ENCODE assay signal across 25 mouse cellular contexts in genomic region chr14:14643533-14643932, GRCm38 (mm10). TPM values are rescaled to one million over a fixed set of nuclear protein-coding genes. Genes with fewer than 3 reads are reported as not detected.
DNase-seq lines count a peak whose midpoint lies in the region; ATAC-seq and TF ChIP-seq lines count a peak whose summit lies in the region.
"Had no signal": no experiment of that assay in that cellular context is flagged by ENCODE, and none has a peak within 500 bp of the region (broad histone marks: within the 10 kb centered on the region; RNA-seq: fewer than 3 reads in every experiment).

No protein-coding gene starts in this region.

- H3K27ac ChIP-seq in intestine, embryonic 16.5 days (ENCODE audit: low read length): no peak overlapping the region
- no peak overlapping the region for H3K27ac ChIP-seq in intestine, embryonic 15.5 days
- H3K27ac ChIP-seq in intestine, postnatal 0 days (ENCODE audit: low read depth, low read length): no peak overlapping the region
- no peak overlapping the region for H3K27ac ChIP-seq in kidney, embryonic 14.5 days (ENCODE audit: low read depth, low read length)
- H3K27ac ChIP-seq: gastrocnemius, adult 2 months; heart, embryonic 15.5 days; hindbrain, embryonic 10.5 days; hindbrain, embryonic 13.5 days had no signal

- no peaks in the 10 kb centered on the region for H3K27me3 ChIP-seq in intestine, embryonic 16.5 days (replicated peaks; ENCODE audit: control insufficient read depth, insufficient read depth, low read length)
- no peaks in the 10 kb centered on the region for H3K27me3 ChIP-seq in intestine, embryonic 15.5 days (replicated peaks)
- H3K27me3 ChIP-seq in intestine, postnatal 0 days (replicated peaks; ENCODE audit: control insufficient read depth, insufficient read depth, low read length): no peaks in the 10 kb centered on the region
- H3K27me3 ChIP-seq in kidney, embryonic 14.5 days (ENCODE audit: control insufficient read depth, insufficient read depth, low read length): no peaks in the 10 kb centered on the region
- H3K27me3 ChIP-seq: heart, embryonic 12.5 days; heart, embryonic 15.5 days; hindbrain, embryonic 13.5 days had no signal

- TF ChIP-seq CTCF in intestine, postnatal 0 days (IDR thresholded peaks at IDR 0.05; ENCODE audit: low read depth): no peak

- 80% methylated on average over 3 of the region's 3 CpGs for WGBS in intestine, embryonic 16.5 days
- 85% methylated on average over 3 of the region's 3 CpGs for WGBS in intestine, embryonic 15.5 days
- WGBS in intestine, postnatal 0 days: 66% methylated on average over 3 of the region's 3 CpGs
- 84% methylated on average over 3 of the region's 3 CpGs for WGBS in kidney, embryonic 14.5 days

- no peaks in the 10 kb centered on the region for H3K9me3 ChIP-seq in intestine, embryonic 16.5 days (ENCODE audit: control insufficient read depth, low read length)
- H3K9me3 ChIP-seq in intestine, embryonic 15.5 days: no peaks in the 10 kb centered on the region
- no peaks in the 10 kb centered on the region for H3K9me3 ChIP-seq in intestine, postnatal 0 days (ENCODE audit: control insufficient read depth)
- no peaks in the 10 kb centered on the region for H3K9me3 ChIP-seq in kidney, embryonic 14.5 days (ENCODE audit: control insufficient read depth, low read length)
- H3K9me3 ChIP-seq: heart, embryonic 15.5 days; hindbrain, embryonic 10.5 days; hindbrain, embryonic 13.5 days had no signal

- intact Hi-C loops in left cerebral cortex, postnatal 14 days (cut with DNase I): no loop called here

- H3K36me3 ChIP-seq in intestine, embryonic 16.5 days (ENCODE audit: control insufficient read depth, insufficient read depth, low read length): no peaks in the 10 kb centered on the region
- H3K36me3 ChIP-seq in intestine, embryonic 15.5 days: no peaks in the 10 kb centered on the region
- no peaks in the 10 kb centered on the region for H3K36me3 ChIP-seq in intestine, postnatal 0 days (ENCODE audit: control insufficient read depth, insufficient read depth)
- no peaks in the 10 kb centered on the region for H3K36me3 ChIP-seq in kidney, embryonic 14.5 days (ENCODE audit: control insufficient read depth, insufficient read depth, low read length)
- H3K36me3 ChIP-seq: heart, embryonic 12.5 days; heart, embryonic 15.5 days; hindbrain, embryonic 10.5 days; hindbrain, embryonic 13.5 days had no signal

- peak; percentile 45; the same call in 1 of the 2 replicates for ATAC-seq in intestine, embryonic 16.5 days
- no peak for ATAC-seq in intestine, embryonic 15.5 days
- ATAC-seq in intestine, postnatal 0 days: peak; percentile 70
- ATAC-seq in kidney, embryonic 14.5 days (ENCODE audit: low FRiP score, low TSS enrichment): no peak
- ATAC-seq: forebrain, embryonic 14.5 days; forebrain, postnatal 0 days; hindbrain, embryonic 16.5 days had no signal

- no peak overlapping the region for H3K4me2 ChIP-seq in intestine, embryonic 16.5 days (ENCODE audit: low read depth, low read length)
- no peak overlapping the region for H3K4me2 ChIP-seq in intestine, embryonic 15.5 days (replicated peaks)
- no peak overlapping the region for H3K4me2 ChIP-seq in intestine, postnatal 0 days (replicated peaks; ENCODE audit: low read depth)
- no peak overlapping the region for H3K4me2 ChIP-seq in kidney, embryonic 14.5 days (replicated peaks; ENCODE audit: low read depth, low read length)
- H3K4me2 ChIP-seq: heart, embryonic 12.5 days; heart, embryonic 15.5 days; hindbrain, embryonic 13.5 days had no signal

- no peak overlapping the region for H3K4me3 ChIP-seq in intestine, embryonic 16.5 days (ENCODE audit: low read length)
- no peak overlapping the region for H3K4me3 ChIP-seq in intestine, embryonic 15.5 days (replicated peaks)
- no peak overlapping the region for H3K4me3 ChIP-seq in intestine, postnatal 0 days (ENCODE audit: low read depth, low read length)
- H3K4me3 ChIP-seq in kidney, embryonic 14.5 days (ENCODE audit: low read length): no peak overlapping the region
- H3K4me3 ChIP-seq: gastrocnemius, adult 2 months; heart, embryonic 12.5 days; heart, embryonic 15.5 days; hindbrain, embryonic 10.5 days; hindbrain, embryonic 13.5 days had no signal

- peak; percentile 45 for DNase-seq in NIH3T3 (ENCODE audit: low read depth)
- no peak for DNase-seq in left cerebral cortex, adult 8-10 months (ENCODE audit: low spot score in 2 of 2)
- DNase-seq in kidney, adult 9 months: no peak
- no peak for DNase-seq in left cerebral cortex, postnatal 14 days (ENCODE audit: low spot score in 2 of 2)
- DNase-seq: adrenal gland, postnatal 10 days; adrenal gland, postnatal 36 days; cerebellum, adult 18-20 months; cerebellum, adult 9-10 months; cerebellum, postnatal 14 days; forebrain, postnatal 0 days; gastrocnemius, adult 2 months; gastrocnemius, postnatal 25 days; heart, adult 18-20 months; heart, postnatal 10 days; heart, postnatal 36 days had no signal

- 0 out of 2 replicates have a peak, but pooled peaks cover 3% of the 10 kb centered on the region for H3K4me1 ChIP-seq in intestine, embryonic 16.5 days (ENCODE audit: control insufficient read depth, insufficient read depth, low read length)
- H3K4me1 ChIP-seq in intestine, embryonic 15.5 days (replicated peaks): no peaks in the 10 kb centered on the region
- no peaks in the 10 kb centered on the region for H3K4me1 ChIP-seq in intestine, postnatal 0 days (replicated peaks; ENCODE audit: control insufficient read depth, insufficient read depth, low read length)
- peaks cover 3% of the 10 kb centered on the region; the same call in 1 of the 2 replicates for H3K4me1 ChIP-seq in kidney, embryonic 14.5 days (ENCODE audit: control insufficient read depth, insufficient read depth, low read length)
- H3K4me1 ChIP-seq: heart, embryonic 12.5 days; heart, embryonic 15.5 days; hindbrain, embryonic 13.5 days had no signal

- H3K9ac ChIP-seq in intestine, embryonic 16.5 days (ENCODE audit: low read depth, low read length): no peak overlapping the region
- no peak overlapping the region for H3K9ac ChIP-seq in intestine, embryonic 15.5 days
- H3K9ac ChIP-seq in intestine, postnatal 0 days (ENCODE audit: low read depth, low read length): no peak overlapping the region
- H3K9ac ChIP-seq in kidney, embryonic 14.5 days (ENCODE audit: low read depth, low read length): no peak overlapping the region
- H3K9ac ChIP-seq: forebrain, postnatal 0 days; heart, embryonic 12.5 days; heart, embryonic 15.5 days; hindbrain, embryonic 13.5 days had no signal

RNA-seq across cellular contexts. Expression of gene Slc4a7, which starts 58.5 kb away (rescaled TPM):
- 17.1 and 18.6 TPM in 2 replicates for polyA plus RNA-seq in intestine, embryonic 16.5 days (2015; fragmentation: Nextera tagmentation; extraction: Ambion mirVana)
- 19.7 and 20.1 TPM in 2 replicates for polyA plus RNA-seq in intestine, embryonic 15.5 days (2015; fragmentation: Nextera tagmentation; extraction: Ambion mirVana)
- 8.5 and 8.8 TPM in 2 replicates for polyA plus RNA-seq in intestine, postnatal 0 days (2015; fragmentation: Nextera tagmentation; extraction: Ambion mirVana)
- 10 to 100 TPM; 17.7 to 19.7 (median 19.4) TPM for total RNA-seq in left cerebral cortex, adult 8-10 months (2022)
- 10 to 100 TPM; 22.4 to 26.0 TPM for total RNA-seq in left cerebral cortex, postnatal 14 days (2021)
- polyA plus RNA-seq in kidney, embryonic 14.5 days (2014; fragmentation: Nextera tagmentation; extraction: Ambion mirVana): 16.7 and 22.6 TPM in 2 replicates

Comparison
In these comparisons a context has a peak if more than half of its experiments do, and no peak if none do; other contexts are left out.
1. ATAC-seq: peak in intestine, embryonic 16.5 days (single experiment) and intestine, postnatal 0 days (single experiment); none in intestine, embryonic 15.5 days (single experiment) and kidney, embryonic 14.5 days (single experiment).